Mouse (Mus musculus) c-Kit-negative CD71-positive TER-119-positive erythroid progenitor cells, embryonic 14.5 days (primary cell): ENCODE measurements around the gene 4930519G04Rik.
"Not testable (repeated sequence)": the region's sequence is repeated elsewhere in the genome, so short reads cannot be mapped to it uniquely, and the experiment has no call there.

ENCODE experiments used
- DNase-seq: peaks from one replicate; pipeline ENCODE4 v3.0.0-alpha.2; 2013; ENCODE audit warnings: low read depth, low spot score

Gene 4930519G04Rik

DNA sequence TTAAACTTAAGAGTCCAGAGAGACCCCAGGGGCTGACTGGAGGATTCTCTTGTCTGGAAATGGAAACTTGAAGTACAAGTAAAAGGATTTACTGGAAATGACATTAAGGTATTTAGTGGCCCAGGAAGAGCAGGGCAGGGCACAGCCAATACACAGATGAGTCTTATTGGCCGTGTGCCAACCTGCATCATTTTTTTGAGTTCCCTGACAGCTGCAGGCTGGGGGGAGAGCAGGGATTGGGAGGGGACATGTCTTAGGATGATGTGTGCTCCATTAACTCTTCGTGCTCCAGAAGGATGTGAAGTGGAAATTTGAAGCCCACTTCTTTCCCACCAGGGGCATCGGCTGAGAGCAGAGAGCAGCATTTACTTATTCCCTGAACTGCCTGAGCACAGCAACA lies 11.3 kb upstream of the 4930519G04Rik start:
- not testable (repeated sequence) for DNase-seq

DNA sequence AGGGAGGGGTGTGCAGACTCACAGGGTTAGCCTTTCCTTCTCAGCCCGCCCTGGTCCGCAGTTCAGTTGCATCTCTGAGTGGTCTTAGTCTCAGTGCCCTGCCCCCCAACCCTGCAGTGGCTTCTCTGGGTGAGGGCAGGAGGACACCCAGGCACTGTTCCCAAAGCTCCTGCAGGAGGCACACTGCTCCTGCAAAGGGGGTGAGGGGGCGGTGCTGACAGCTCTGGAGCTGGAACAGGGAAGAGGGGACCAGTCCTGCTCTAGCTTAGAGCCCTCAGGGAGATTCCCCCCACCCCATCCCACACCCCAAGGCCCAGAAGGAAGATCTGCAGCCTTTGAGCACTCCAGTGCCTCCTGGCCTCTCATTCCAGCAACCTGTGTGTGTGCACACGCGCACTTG lies 10.8 kb upstream of the 4930519G04Rik start:
- DNase-seq: no peak

DNA sequence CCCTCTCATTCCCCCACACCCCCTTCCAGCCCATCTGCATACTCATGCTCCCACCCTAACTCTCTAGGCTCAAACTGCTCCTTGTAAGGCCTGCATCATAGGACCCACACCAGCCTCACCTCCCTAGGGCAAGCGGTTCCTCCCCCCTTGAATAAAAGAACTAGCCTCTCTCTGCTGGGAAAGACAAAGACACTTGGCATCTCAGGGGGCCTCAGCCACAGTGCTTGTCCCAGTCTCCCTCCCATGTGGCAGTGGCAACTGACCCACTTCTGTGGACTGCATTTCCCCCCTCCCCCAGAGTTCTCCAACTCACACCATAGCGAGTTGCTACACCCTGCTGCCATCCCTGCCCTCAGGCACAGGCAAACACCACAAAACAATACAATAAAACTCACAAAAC lies 9.1 kb upstream of the 4930519G04Rik start:
- not testable (repeated sequence) for DNase-seq

DNA sequence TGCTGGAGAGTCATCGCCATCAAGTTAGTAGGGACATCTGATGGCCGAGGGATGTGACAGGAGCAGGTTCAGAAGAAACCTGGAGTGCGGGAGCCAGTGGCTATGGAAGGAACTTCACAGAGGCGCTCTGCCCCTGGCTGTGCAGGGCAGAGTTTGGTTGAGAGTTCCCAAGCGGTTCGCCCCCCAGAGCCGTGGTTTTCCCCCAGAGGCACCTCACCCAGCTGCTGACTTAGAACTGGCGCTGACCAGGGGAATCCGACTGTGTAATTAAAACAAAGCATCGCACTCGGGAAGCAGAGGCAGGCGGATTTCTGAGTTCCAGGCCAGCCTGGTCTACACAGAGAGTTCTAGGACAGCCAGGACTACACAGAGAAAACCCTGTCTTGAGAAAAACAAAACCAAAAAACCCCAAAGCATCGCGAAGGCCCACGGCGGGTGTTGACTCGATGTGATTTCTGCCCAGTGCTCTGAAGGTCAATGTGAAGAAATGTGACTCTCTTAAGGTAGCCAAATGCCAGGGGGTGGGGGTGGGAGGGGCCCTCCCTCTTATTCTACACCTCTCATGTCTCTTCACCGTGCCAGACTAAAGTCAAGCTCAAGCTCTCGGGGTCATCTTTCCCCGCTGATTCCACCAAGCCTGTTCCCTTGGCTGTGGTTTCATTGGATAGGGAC lies 1.8 kb upstream of the 4930519G04Rik start:
- no peak for DNase-seq

DNA sequence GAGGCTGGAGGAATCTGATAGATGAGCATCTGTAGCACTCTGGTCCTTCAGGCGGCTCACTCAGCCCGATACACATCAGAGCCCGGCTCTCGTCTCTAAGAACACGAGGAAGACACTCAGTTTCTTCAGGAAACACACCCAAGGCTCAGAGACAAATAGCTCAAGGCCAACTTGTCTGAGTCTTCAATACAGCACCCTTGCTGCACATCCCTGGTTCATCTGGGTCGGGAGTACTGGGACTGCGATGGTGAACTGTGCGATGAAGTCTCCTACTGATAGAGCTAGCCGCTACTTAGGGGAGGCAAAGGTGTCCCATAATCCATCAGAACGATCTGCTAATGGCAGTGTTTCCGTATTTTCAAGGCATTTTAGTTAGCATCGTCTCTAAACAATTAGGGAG lies 5.1 kb downstream of the 4930519G04Rik start, which contains the start of gene Gm9936:
Gene Gm9936, minus strand, starts transcription at position 101 of the 400 bp plus-strand sequence.
- DNase-seq: no peak

DNA sequence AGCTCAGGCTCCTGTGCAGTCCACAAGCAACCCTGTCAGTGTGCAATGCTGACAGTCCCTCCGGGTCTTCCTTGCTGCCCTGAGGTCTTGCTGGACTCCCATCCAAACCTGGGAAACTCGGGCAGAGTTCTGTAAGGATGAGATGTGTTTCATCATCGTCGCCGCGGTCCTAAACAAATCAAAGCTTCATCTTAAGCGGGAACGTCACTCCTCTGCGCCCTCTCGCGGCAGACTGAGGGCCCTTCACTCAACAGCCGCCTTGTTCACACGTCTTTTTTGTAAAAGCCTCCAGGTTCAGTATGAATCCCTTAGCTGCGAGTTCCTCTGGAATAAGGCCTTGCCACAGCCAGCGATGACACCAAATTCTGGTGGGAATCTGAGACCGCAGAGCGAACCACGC lies 5.8 kb downstream of the 4930519G04Rik start:
- no peak for DNase-seq

DNA sequence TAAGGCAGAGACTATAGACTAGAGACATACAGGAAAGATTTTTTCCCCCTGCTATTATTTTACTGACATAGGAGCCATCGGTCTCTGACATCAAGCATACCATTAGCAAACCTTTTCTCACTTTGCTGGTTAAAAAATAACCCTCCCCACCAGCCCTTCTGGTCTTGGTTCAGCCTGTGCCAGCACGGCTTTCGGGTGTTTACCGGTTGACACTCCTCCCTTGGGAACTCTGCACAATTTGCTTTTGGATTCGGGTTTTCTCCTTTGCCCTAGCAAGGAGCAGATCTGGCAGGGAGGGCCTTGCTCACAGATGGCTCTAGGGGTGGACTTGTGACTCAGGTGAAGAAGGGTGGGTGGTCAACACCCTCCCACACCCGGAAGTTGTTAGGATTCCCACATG lies 8.3 kb downstream of the 4930519G04Rik start:
- no peak for DNase-seq

DNA sequence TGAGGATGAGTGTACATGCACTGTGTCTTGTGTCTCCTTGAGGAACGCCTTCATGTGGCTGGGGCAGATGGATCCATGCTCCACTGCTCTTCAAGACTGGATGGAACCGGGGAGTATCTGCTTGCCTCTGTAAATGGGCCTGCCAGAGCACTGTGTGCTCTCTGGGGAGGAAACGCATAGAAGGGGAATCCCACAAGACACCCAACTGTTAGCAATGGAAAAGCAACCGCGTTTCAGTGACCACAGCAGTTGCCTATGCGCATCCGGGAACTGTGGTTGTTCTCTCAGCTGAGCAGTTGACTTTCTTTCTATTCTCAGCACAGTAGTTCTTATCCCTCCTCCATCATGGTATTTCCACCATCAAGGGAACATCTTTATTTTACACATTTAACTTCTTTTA lies 11.3 kb downstream of the 4930519G04Rik start:
- no peak for DNase-seq

DNA sequence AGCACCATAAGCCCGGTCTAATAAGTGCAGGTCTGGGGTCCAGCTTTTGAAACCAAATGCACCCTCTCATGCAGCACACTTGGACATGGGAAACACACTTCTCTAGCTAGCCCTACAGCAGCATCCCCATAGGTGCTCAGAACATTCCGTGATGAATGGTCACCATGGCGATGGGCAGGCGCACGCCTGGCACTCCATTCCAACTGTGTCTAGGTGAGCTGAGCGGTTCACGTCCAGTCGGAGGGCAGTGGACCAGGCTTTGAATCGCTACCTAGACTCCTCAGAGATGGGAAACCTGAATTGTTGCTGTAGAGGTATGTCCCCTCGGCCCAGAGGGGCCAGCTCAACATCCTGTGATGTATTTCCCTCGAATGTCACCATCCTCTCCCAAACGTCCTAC lies 11.8 kb downstream of the 4930519G04Rik start:
- no peak for DNase-seq

DNA sequence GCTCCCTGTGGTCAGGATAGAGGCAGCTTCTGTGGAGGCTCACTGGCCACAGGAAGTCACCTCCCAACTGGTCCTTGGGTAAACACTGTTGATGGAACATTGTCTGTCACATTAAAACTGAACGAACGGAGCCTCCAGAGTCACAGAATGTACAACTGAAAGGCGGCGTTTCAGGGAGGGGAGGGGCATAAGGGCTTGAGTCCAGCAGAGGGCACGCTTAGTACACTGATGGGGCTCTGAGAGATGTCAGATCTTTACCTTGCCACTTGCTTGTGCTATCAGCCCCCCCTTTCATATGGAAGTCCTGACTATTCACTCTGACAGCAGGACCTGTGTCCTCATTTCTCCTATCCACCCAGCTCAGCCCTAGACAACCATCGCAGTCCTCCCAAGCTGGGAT lies 22.4 kb downstream of the 4930519G04Rik start:
- no peak for DNase-seq

DNA sequence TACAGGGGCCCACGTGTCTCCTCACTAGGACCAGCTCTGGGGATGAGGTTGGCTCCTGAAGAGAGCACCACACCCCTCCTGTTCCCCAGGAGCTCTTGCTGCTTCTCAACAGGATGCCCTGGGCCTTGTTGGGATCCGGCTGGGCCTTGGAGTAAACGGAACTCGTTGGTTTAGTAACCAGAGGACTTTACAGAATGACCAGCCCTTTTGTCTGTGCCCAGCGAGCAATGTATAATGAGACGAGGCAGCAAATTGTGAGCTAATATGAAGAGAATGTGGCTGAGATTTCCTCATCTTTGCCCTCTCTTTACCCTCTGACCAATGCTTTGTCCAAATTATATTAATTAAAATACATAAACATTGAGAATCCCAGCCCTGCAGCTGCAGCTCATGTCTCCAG lies 22.9 kb downstream of the 4930519G04Rik start:
- DNase-seq: no peak

DNA sequence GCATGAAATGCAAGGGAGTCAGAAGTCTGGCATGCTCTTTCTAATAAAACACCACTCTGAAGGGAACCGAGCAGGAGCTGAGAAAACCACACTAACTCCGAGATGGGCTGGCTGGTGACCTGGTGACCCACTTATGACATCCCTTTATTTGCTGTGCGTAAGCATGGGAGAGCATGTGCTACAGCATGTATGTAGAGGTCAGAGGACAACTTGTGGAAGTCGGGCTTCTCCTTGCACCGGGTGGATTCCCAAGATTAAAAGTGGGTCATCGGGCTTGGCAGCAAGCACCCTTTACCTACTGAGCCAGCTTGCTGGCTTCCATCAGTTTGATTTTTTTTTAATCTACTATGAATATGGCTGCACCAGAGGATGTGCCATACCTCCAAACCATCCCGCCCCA lies 24.0 kb downstream of the 4930519G04Rik start:
- DNase-seq: no peak

DNA sequence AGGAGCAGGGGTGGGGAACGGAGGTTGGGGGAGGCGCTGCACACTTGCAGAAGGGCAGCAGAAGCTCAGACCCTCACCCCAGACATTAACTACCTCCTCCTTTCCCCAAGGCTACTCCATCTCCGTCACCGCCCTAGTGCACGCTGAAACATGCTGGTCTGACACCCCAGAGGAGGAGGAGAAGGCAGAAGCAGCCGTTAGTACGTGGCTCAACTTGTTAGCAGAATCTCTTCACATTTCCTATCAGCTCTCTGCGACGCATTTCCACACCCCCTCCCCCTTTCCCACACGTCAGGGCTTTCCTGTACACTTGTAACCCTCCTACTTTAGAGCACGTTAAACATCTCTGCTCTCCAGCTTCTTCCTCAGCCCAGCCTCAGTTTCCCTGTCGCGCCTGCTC lies 25.9 kb downstream of the 4930519G04Rik start:
- no peak for DNase-seq

DNA sequence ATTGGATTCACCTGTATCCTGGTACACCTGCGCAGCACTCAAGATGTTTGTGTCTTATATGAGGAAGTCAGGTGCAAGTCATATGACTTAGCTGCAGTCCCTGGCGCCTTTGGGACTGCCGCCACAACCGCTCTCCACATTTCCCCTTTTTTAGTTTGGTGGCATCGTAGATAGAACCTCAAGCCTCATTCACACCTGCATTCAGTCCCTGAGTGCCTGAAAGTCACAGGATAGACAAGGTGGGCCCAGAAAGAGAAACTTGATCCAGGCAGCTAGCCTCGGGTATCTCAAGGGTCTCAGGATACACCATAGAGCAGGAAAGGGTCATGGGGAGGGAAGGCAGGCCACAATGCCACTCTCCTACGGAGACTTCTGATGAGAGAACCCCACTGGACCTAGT lies 28.9 kb downstream of the 4930519G04Rik start:
- DNase-seq: not testable (repeated sequence)

DNA sequence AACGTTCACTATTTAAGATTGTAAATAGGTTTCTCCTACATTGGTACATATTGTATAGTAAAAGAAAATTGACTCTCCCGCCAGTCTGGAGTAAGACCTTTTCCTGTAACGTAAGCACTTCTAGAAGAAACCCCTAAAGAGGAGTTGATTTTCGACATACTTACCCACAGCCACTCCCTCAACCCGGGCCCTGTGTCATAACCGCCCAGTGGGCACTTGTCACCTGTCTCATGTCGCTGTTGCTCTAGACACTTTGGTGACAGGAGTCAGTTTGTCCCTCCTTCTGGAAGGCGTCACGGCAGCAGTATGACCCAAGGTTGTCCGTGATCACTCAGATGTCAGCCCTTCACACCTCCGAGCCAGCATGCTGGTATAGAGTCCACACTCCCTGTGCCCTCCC lies 29.6 kb downstream of the 4930519G04Rik start:
- no peak for DNase-seq

DNA sequence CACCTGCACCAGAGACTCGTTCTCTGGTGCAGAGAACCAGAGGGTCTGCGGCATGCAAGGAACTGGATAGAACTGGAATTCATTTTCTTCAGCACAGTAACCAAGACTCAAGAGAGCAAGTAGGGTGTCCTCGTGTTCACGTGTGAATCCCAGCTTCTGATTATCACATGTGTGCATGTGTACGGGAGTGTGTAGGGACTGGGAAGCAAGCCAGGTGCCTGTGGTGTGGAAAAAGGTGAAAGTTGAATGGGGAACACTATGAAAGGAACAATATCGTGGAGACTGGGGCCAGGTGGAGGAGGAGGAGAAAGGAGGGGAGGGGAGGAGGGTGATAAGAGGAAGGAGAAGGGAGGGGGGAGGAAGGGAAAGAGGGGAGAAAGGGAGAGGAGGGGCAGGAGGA lies 33.3 kb downstream of the 4930519G04Rik start:
- DNase-seq: no peak

DNA sequence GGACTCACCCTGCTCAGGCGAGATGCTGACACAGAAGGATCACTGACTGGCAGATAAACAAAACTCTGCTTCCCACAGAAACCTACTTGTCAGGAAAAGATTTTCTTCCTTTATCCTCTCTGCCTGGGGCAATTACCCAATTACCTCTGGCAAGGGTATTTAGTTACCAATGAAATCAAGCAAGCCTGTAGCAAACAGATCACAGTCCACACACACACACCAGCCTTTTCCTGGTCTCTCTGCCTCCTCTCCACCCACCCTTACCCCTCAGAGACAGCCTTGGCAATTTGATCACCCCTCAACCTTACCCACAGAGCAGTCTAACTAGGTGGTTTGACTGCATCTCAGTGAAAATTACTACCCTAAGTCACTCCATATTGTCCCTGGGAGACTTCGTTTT lies 35.5 kb downstream of the 4930519G04Rik start:
- no peak for DNase-seq

DNA sequence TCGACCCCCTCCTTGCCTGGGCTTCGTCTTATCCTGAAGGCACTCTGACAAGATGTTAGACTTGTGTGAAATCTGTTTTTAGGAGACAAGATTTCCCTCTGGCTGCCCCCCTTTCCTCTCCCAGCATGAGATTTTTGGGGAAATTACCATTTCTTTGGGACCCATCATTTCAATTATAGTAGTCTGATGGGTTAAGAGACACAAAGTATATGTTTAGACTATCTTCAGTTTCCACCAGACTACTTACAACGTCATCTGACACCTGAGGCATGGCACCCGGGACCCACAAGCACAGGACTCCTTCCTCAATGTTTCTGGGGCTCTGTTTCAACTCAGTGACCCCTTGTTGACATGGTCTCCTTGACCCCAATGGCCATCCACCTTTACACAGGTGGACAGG lies 42.1 kb downstream of the 4930519G04Rik start:
- DNase-seq: no peak

DNA sequence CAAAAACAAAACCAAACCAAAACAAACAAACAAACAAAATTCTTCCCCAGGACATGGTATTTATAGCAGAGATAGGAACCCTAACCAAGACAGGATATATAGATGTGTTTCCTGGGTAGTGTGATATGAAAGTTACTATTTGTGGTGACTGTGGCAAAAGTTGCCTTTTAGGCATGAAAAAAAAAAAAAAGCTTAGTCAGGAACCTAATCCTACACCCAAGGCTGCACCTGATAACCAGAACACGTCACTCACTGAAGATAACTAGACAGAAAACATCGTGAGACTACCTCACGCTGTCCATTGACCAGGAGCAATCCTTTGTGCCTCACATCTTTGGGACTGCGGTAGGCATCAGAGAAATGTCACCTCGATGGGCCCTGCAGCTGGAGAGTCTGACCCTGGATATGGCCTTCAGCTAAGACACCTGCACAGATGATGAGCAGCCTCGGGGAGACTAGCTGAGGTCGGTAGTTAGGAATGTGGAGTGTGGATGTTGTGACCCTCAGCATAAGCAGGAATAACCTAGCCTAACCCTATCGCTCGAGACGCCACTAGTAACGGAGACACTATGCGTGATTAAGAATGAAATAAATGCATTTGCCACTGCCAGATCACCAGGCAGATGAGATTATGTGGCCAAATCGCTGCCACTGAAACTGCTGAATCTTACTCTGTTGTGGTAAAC lies 43.4 kb downstream of the 4930519G04Rik start, which contains the start of gene Oasl2:
Gene Oasl2, plus strand, starts transcription at position 249 of the 686 bp plus-strand sequence.
- DNase-seq: no peak

DNA sequence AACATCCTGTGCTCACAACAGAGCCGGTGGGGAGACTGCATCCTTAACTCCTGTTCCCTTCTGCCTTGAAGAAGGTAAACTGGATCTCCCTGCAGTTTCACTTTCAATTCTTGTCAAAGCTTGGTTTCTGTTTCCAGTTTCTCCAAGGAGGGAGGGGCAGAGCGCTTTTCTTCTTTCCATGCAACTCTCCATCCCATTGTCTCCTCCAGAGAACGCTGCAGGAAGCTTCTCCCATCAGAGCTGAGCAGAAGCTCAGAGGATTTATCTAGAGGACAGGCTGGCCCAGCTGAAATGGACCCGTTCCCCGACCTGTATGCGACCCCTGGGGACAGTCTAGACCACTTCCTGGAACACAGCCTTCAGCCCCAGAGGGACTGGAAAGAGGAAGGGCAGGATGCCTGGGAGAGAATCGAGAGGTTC lies 43.9 kb downstream of the 4930519G04Rik start:
- no peak for DNase-seq

DNA sequence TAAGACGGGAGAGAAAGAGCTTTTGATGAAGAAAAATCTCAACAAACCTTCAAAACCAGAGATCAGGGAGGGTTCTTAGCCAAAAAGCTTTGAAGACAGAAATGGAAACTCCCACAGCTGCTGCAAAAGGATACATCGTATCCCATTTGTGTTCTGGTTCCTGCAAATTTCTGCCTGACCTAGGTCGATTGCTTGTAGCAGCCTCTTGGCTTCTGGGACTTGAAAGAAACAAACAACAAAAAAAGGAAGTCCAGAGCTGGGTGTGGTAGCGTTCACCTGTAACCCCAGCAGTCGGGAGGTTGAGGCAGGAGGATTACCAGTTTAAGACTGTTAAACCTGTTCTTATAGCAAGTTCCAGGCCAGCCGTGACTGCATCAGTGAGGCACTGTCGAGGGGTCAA lies 45.4 kb downstream of the 4930519G04Rik start:
- no peak for DNase-seq

DNA sequence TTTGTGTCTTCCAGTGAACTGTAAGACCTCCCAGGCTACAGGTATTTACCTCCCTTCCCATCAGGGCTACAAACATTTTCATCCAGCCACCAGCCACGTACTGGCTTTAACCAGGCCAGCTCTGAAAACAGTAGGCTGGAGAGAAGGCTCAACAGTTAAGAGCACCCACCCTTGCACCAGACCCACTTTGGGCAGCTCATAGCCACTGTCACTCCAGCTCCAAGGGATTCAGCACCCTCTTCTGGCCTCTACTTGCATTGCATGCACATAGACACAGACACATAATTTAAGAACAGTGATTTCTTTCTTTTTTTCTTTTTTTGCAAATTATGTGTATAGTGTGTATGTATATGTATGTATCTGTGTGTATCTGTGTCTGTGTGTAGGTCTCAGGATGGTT lies 48.9 kb downstream of the 4930519G04Rik start:
- no peak for DNase-seq

DNA sequence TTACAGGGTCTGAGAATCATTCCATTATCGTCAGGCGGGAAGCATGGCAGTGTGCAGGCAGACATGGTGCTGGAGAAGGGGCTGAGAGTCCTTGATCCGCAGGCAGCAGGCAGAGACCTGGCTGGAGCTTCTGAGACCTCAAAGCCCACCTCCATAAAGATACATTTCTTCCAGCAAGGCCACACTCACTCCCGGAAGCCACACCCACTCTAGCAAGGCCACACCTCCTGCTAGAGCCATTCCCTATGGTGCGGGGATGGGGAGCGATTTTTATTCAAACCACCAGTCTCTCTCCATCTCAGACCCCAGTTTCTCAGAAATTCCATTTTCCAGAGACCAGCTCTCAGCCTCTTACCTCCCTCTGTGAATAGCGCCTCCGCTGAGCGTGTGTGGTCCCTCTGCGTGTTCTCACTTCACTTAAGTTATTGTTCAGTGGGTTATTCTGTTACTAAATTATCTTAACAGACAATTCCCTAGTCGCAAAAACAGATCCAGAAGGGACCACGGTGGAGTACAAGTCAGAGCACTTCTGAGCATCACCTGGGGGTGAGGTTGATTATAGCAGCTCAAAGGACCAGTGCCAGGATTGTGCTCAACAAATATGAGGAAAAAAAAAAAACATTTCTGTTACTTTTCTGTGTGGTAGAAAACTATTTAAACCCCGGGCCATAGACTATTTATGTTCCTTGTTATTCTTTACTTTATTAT lies 55.3 kb downstream of the 4930519G04Rik start:
- no peak for DNase-seq
